Mouse (Mus musculus) embryonic fibroblast, embryonic 13.5 days (primary cell): Measurements from ENCODE around the gene Prrt2.

ENCODE experiments used
- CTCF ChIP-seq: IDR thresholded peaks from 2 replicates; pipeline ENCODE4 v1.5.1; 2011; ENCODE audit warnings: mild to moderate bottlenecking, control low read depth, low read length, moderate library complexity, borderline replicate concordance; ENCODE audit not compliant: insufficient read depth
- POLR2A ChIP-seq: IDR thresholded peaks from 2 replicates; pipeline ENCODE4 v1.6.1; 2011; ENCODE audit warnings: low read depth, mild to moderate bottlenecking, control low read depth, low read length, moderate library complexity

DNA sequence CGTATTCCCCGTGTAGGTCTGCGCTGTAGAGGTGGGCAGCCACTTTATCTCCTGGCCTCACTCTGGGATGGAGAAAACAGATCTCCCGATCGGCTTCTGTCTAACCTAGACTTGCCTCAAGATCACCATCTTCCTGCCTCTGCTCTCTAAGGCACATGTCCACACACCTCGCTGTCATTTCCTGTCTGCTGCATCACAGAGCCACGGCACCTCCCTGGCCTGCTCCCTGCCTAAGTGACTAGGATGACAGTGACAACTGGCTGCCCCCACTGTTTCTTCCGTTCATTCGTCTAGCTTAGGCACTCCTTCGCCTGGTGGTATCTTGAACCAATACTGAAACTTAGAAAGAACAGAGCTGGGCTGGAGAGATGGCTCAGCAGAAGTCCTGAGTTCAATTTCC, 21.4 kb downstream of the Prrt2 start:
- no peak for TF ChIP-seq POLR2A
- no peak for TF ChIP-seq CTCF
